18 mouse cellular contexts compared by ENCODE assay signal in genomic region chr13:49028757-49029539, GRCm38 (mm10).
DNase-seq lines count a peak whose midpoint lies in the region; ATAC-seq and TF ChIP-seq lines count a peak whose summit lies in the region.
"Had no signal": no experiment of that assay in that cellular context is flagged by ENCODE, and none has a peak within 500 bp of the region (broad histone marks: within the 10 kb centered on the region; RNA-seq: fewer than 3 reads in every experiment).

No protein-coding gene starts in this region.

- no peak overlapping the region for H3K9ac ChIP-seq in forebrain, embryonic 14.5 days (ENCODE audit: low read length)
- H3K9ac ChIP-seq in forebrain, embryonic 11.5 days (ENCODE audit: low read length): no peak overlapping the region
- H3K9ac ChIP-seq in hindbrain, postnatal 0 days (replicated peaks; ENCODE audit: low read length): no peak overlapping the region
- no peak overlapping the region for H3K9ac ChIP-seq in hindbrain, embryonic 14.5 days
- no peak overlapping the region for H3K9ac ChIP-seq in neural tube, embryonic 14.5 days (replicated peaks; ENCODE audit: low read depth, low read length)
- H3K9ac ChIP-seq: limb, embryonic 13.5 days; liver, postnatal 0 days; neural tube, embryonic 15.5 days had no signal

- peak overlapping the region; percentile 21; the same call in 1 of the 2 replicates for H3K27ac ChIP-seq in forebrain, embryonic 14.5 days (ENCODE audit: low read depth, low read length)
- H3K27ac ChIP-seq in forebrain, embryonic 11.5 days (ENCODE audit: low read depth, low read length): no peak overlapping the region
- no peak overlapping the region for H3K27ac ChIP-seq in hindbrain, postnatal 0 days
- no peak overlapping the region for H3K27ac ChIP-seq in hindbrain, embryonic 14.5 days
- no peak overlapping the region for H3K27ac ChIP-seq in neural tube, embryonic 14.5 days (ENCODE audit: low read depth, low read length)
- H3K27ac ChIP-seq: gastrocnemius, adult 2 months; limb, embryonic 13.5 days; neural tube, embryonic 15.5 days had no signal

- no peaks in the 10 kb centered on the region for H3K9me3 ChIP-seq in forebrain, embryonic 14.5 days (replicated peaks; ENCODE audit: control insufficient read depth, low read length)
- H3K9me3 ChIP-seq in forebrain, embryonic 11.5 days (ENCODE audit: control insufficient read depth, low read length): no peaks in the 10 kb centered on the region
- no peaks in the 10 kb centered on the region for H3K9me3 ChIP-seq in hindbrain, postnatal 0 days (ENCODE audit: low read length)
- no peaks in the 10 kb centered on the region for H3K9me3 ChIP-seq in hindbrain, embryonic 14.5 days (ENCODE audit: control insufficient read depth, low read length)
- no peaks in the 10 kb centered on the region for H3K9me3 ChIP-seq in neural tube, embryonic 14.5 days (ENCODE audit: control insufficient read depth, low read length)
- H3K9me3 ChIP-seq: limb, embryonic 13.5 days; neural tube, embryonic 15.5 days had no signal

- H3K4me2 ChIP-seq in forebrain, embryonic 14.5 days (ENCODE audit: low read length): no peak overlapping the region
- no peak overlapping the region for H3K4me2 ChIP-seq in forebrain, embryonic 11.5 days (ENCODE audit: low read depth, low read length, severe bottlenecking)
- no peak overlapping the region for H3K4me2 ChIP-seq in hindbrain, postnatal 0 days (ENCODE audit: low read depth, low read length)
- H3K4me2 ChIP-seq in hindbrain, embryonic 14.5 days (replicated peaks): no peak overlapping the region
- no peak overlapping the region for H3K4me2 ChIP-seq in neural tube, embryonic 14.5 days (ENCODE audit: low read depth, low read length)
- H3K4me2 ChIP-seq: limb, embryonic 13.5 days; neural tube, embryonic 15.5 days had no signal

- no peak overlapping the region for H3K4me3 ChIP-seq in forebrain, embryonic 14.5 days (ENCODE audit: low read depth, low read length)
- no peak overlapping the region for H3K4me3 ChIP-seq in forebrain, embryonic 11.5 days (ENCODE audit: low read depth, low read length)
- no peak overlapping the region for H3K4me3 ChIP-seq in hindbrain, postnatal 0 days (ENCODE audit: low read length)
- H3K4me3 ChIP-seq in hindbrain, embryonic 14.5 days (replicated peaks; ENCODE audit: low read length): no peak overlapping the region
- no peak overlapping the region for H3K4me3 ChIP-seq in neural tube, embryonic 14.5 days (ENCODE audit: low read depth, low read length)
- H3K4me3 ChIP-seq: gastrocnemius, adult 2 months; limb, embryonic 13.5 days; neural tube, embryonic 15.5 days had no signal

- 29% methylated on average over 8 of the region's 8 CpGs for WGBS in forebrain, embryonic 14.5 days
- 67% methylated on average over 8 of the region's 8 CpGs for WGBS in forebrain, embryonic 11.5 days
- 50% methylated on average over 8 of the region's 8 CpGs for WGBS in hindbrain, postnatal 0 days
- WGBS in hindbrain, embryonic 14.5 days: 49% methylated on average over 8 of the region's 8 CpGs
- 76% methylated on average over 8 of the region's 8 CpGs for WGBS in neural tube, embryonic 14.5 days

- DNase-seq in forebrain, embryonic 14.5 days (ENCODE audit: low spot score): peak; percentile 51
- DNase-seq in forebrain, embryonic 11.5 days (ENCODE audit: low spot score): no peak
- DNase-seq in hindbrain, postnatal 0 days (ENCODE audit: low spot score): no peak
- DNase-seq in hindbrain, embryonic 14.5 days (ENCODE audit: low spot score): no peak
- no peak for DNase-seq in neural tube, embryonic 10.5 days (ENCODE audit: extremely low spot score, low spot score)
- no peak for DNase-seq in embryo, embryonic 10 days (ENCODE audit: low spot score)
- no peak for DNase-seq in kidney, postnatal 25 days
- DNase-seq: cerebellum, postnatal 14 days; gastrocnemius, adult 2 months; heart, postnatal 10 days; kidney, adult 18-20 months; kidney, postnatal 14 days; liver, postnatal 0 days; right cerebral cortex, postnatal 4 days; thymus, postnatal 4 days had no signal

- H3K27me3 ChIP-seq in forebrain, embryonic 14.5 days (replicated peaks; ENCODE audit: control insufficient read depth, insufficient read depth, low read length): no peaks in the 10 kb centered on the region
- H3K27me3 ChIP-seq in forebrain, embryonic 11.5 days (ENCODE audit: control insufficient read depth, insufficient read depth, low read length): no peaks in the 10 kb centered on the region
- no peaks in the 10 kb centered on the region for H3K27me3 ChIP-seq in hindbrain, postnatal 0 days (ENCODE audit: insufficient read depth, low read length)
- no peaks in the 10 kb centered on the region for H3K27me3 ChIP-seq in hindbrain, embryonic 14.5 days (ENCODE audit: control insufficient read depth, insufficient read depth, low read length)
- H3K27me3 ChIP-seq in neural tube, embryonic 14.5 days (ENCODE audit: control insufficient read depth, insufficient read depth, low read length): no peaks in the 10 kb centered on the region
- H3K27me3 ChIP-seq: limb, embryonic 13.5 days; neural tube, embryonic 15.5 days had no signal

- peak; percentile 50; the same call in 1 of the 2 replicates for ATAC-seq in forebrain, embryonic 14.5 days
- ATAC-seq in forebrain, embryonic 11.5 days (replicated peaks; ENCODE audit: low FRiP score): no peak
- 0 out of 2 replicates have a peak, but pooled peaks have one; percentile 24 for ATAC-seq in hindbrain, postnatal 0 days
- no peak for ATAC-seq in hindbrain, embryonic 14.5 days (ENCODE audit: low FRiP score)
- peak; percentile 32; the same call in 1 of the 2 replicates for ATAC-seq in neural tube, embryonic 14.5 days (ENCODE audit: low read depth)
- ATAC-seq: liver, postnatal 0 days had no signal

- peaks cover 8% of the 10 kb centered on the region; the same call in 1 of the 2 replicates for H3K4me1 ChIP-seq in forebrain, embryonic 14.5 days (ENCODE audit: control insufficient read depth, insufficient read depth, low read length)
- H3K4me1 ChIP-seq in forebrain, embryonic 11.5 days (replicated peaks; ENCODE audit: control insufficient read depth, insufficient read depth, low read length): peaks cover 3% of the 10 kb centered on the region; the same call in 1 of the 2 replicates
- H3K4me1 ChIP-seq in hindbrain, postnatal 0 days (ENCODE audit: insufficient read depth, low read length): no peaks in the 10 kb centered on the region; the same call in 1 of the 2 replicates
- peaks cover 4% of the 10 kb centered on the region; the same call in 1 of the 2 replicates for H3K4me1 ChIP-seq in hindbrain, embryonic 14.5 days (replicated peaks; ENCODE audit: control insufficient read depth, insufficient read depth, low read length)
- H3K4me1 ChIP-seq in neural tube, embryonic 14.5 days (ENCODE audit: control insufficient read depth, insufficient read depth, low read length): no peaks in the 10 kb centered on the region

- TF ChIP-seq CTCF in hindbrain, postnatal 0 days (IDR thresholded peaks at IDR 0.05; ENCODE audit: low read depth): no peak

- no peaks in the 10 kb centered on the region for H3K36me3 ChIP-seq in forebrain, embryonic 14.5 days (ENCODE audit: control insufficient read depth, insufficient read depth, low read length)
- H3K36me3 ChIP-seq in forebrain, embryonic 11.5 days (ENCODE audit: control insufficient read depth, insufficient read depth, low read length): no peaks in the 10 kb centered on the region
- H3K36me3 ChIP-seq in hindbrain, postnatal 0 days (ENCODE audit: insufficient read depth, low read length): no peaks in the 10 kb centered on the region
- H3K36me3 ChIP-seq in hindbrain, embryonic 14.5 days (replicated peaks; ENCODE audit: control insufficient read depth, insufficient read depth): 0 out of 2 replicates have a peak, but pooled peaks cover 4% of the 10 kb centered on the region
- no peaks in the 10 kb centered on the region for H3K36me3 ChIP-seq in neural tube, embryonic 14.5 days (ENCODE audit: control insufficient read depth, insufficient read depth, low read length)
- H3K36me3 ChIP-seq: limb, embryonic 13.5 days; neural tube, embryonic 15.5 days had no signal

Comparison
In these comparisons a context has a peak if more than half of its experiments do, and no peak if none do; other contexts are left out.
1. ATAC-seq: peak in forebrain, embryonic 14.5 days (single experiment), hindbrain, postnatal 0 days (single experiment) and neural tube, embryonic 14.5 days (single experiment); none in forebrain, embryonic 11.5 days (single experiment) and hindbrain, embryonic 14.5 days (single experiment).